Mouse (Mus musculus) liver, postnatal 0 days (tissue): Measurements from ENCODE around the gene Gcnt3. TPM values are rescaled to one million over a fixed set of nuclear protein-coding genes. Genes with fewer than 3 reads are reported as not detected.
A peak's percentile ranks its signal among the peaks of the same experiment; 100 is the strongest.

Source experiments
- ATAC-seq: fragments of 200-750 bp; cut with Nextera tagmentation; 2 replicates; pipeline ENCODE4 v1.8.0; 2017; ENCODE audit warnings: mild to moderate bottlenecking, moderate library complexity
- DNase-seq: peaks from one replicate; pipeline ENCODE4 v3.0.0-alpha.2; 2016
- H3K27ac ChIP-seq: fragments of 300-500 bp; sonication (generic); 2 replicates; pipeline ENCODE4 v1.5.1; 2014; ENCODE audit warnings: antibody characterized with exemption, moderate library complexity, mild to moderate bottlenecking, low read depth
- H3K27me3 ChIP-seq: fragments of 300-500 bp; sonication (generic); 2 replicates; pipeline ENCODE4 v1.6.1; 2014; ENCODE audit warnings: low read length, control low read depth, mixed read lengths; ENCODE audit not compliant: insufficient read depth
- H3K36me3 ChIP-seq: fragments of 300-500 bp; sonication (generic); replicated peaks from 2 replicates; pipeline ENCODE4 v1.6.1; 2014; ENCODE audit warnings: mild to moderate bottlenecking, control low read depth, low read length, moderate library complexity, mixed read lengths; ENCODE audit not compliant: insufficient read depth
- H3K4me1 ChIP-seq: fragments of 300-500 bp; sonication (generic); 2 replicates; pipeline ENCODE4 v1.6.1; 2014; ENCODE audit warnings: antibody characterized with exemption, mild to moderate bottlenecking, control low read depth; ENCODE audit not compliant: insufficient read depth
- H3K4me2 ChIP-seq: fragments of 300-500 bp; sonication (generic); 2 replicates; pipeline ENCODE4 v1.6.1; 2014; ENCODE audit warnings: low read depth, mild to moderate bottlenecking, low read length, moderate library complexity, mixed read lengths
- H3K4me3 ChIP-seq: fragments of 300-500 bp; sonication (generic); 2 replicates; pipeline ENCODE4 v1.5.1; 2014; ENCODE audit warnings: low read depth, low read length
- H3K9ac ChIP-seq: fragments of 300-500 bp; sonication (generic); replicated peaks from 2 replicates; pipeline ENCODE4 v1.6.1; 2014; ENCODE audit warnings: mild to moderate bottlenecking, moderate library complexity
- H3K9me3 ChIP-seq: fragments of 300-500 bp; sonication (generic); 2 replicates; pipeline ENCODE4 v1.6.1; 2016; ENCODE audit warnings: mild to moderate bottlenecking, control low read depth, low read length, mixed read lengths
- CTCF ChIP-seq: sonication (generic); IDR thresholded peaks from 2 replicates; pipeline ENCODE4 v1.5.1; 2016; ENCODE audit warnings: antibody characterized with exemption, low read depth
- EP300 ChIP-seq: IDR thresholded peaks from 2 replicates; pipeline ENCODE4 v1.6.1; 2016; ENCODE audit warnings: antibody characterized with exemption, low read depth, mild to moderate bottlenecking
- WGBS: fragments of 180-500 bp; shearing (Covaris S2); extraction: QIAGEN DNeasy Blood & Tissue Kit; methylation state at CpG from one replicate; pipeline ENCODE4 v1.1.7; 2014; ENCODE audit not compliant: insufficient replicate concordance; 5-methylcytosine and 5-hydroxymethylcytosine counted together
- polyA plus RNA-seq: library from polyadenylated mRNA; unstranded; fragments of >200 nt; fragmentation: Nextera tagmentation; extraction: Ambion mirVana; gene quantifications from 2 replicates; pipeline ENCODE4 v1.2.1, GENCODE M21; 2015

Gene Gcnt3
- polyA plus RNA-seq, 1 experiment from 2014 or later: not detected

- TF ChIP-seq EP300 (no peak), CTCF (no peak)
- peaks cover 19% of the 10 kb centered on the region for H3K36me3 ChIP-seq
- peak overlapping the region; percentile 81 for H3K4me2 ChIP-seq
- H3K4me1 ChIP-seq: peaks cover 32% of the 10 kb centered on the region
- H3K9ac ChIP-seq: peak overlapping the region; percentile 98
- H3K4me3 ChIP-seq: peak overlapping the region; percentile 99
- H3K27ac ChIP-seq: peak overlapping the region; percentile 99
- 47% methylated on average over 14 of the region's 14 CpGs for WGBS
- DNase-seq: no peak
- ATAC-seq: no peak
- no peaks in the 10 kb centered on the region for H3K9me3 ChIP-seq
- H3K27me3 ChIP-seq: no peaks in the 10 kb centered on the region
Observed at GRCm38 (mm10) chr9:70011537-70012407, 26.1 kb downstream of the Gcnt3 start.

GRCm38 (mm10) chr9:70010781-70011473 is 27.0 kb downstream of the Gcnt3 start:
- peaks cover 29% of the 10 kb centered on the region for H3K4me1 ChIP-seq
- peak; percentile 74 for ATAC-seq
- no peaks in the 10 kb centered on the region for H3K9me3 ChIP-seq
- 77% methylated on average over 5 of the region's 5 CpGs for WGBS
- H3K27me3 ChIP-seq: no peaks in the 10 kb centered on the region
- peak; percentile 69 for TF ChIP-seq EP300
- no peak for TF ChIP-seq CTCF
- H3K36me3 ChIP-seq: peaks cover 15% of the 10 kb centered on the region
- no peak overlapping the region for H3K9ac ChIP-seq
- H3K4me2 ChIP-seq: no peak overlapping the region
- H3K27ac ChIP-seq: peak overlapping the region; percentile 99
- H3K4me3 ChIP-seq: no peak overlapping the region
- DNase-seq: no peak

- H3K9ac ChIP-seq: no peak overlapping the region
- ATAC-seq: no peak
- H3K4me3 ChIP-seq: no peak overlapping the region
- H3K36me3 ChIP-seq: peaks cover 19% of the 10 kb centered on the region
- TF ChIP-seq CTCF (no peak), EP300 (no peak)
- H3K27ac ChIP-seq: peak overlapping the region; percentile 99
- H3K4me1 ChIP-seq: peaks cover 29% of the 10 kb centered on the region
- no peak for DNase-seq
- H3K27me3 ChIP-seq: no peaks in the 10 kb centered on the region
- no peak overlapping the region for H3K4me2 ChIP-seq
- 50% methylated on average over 8 of the region's 8 CpGs for WGBS
- no peaks in the 10 kb centered on the region for H3K9me3 ChIP-seq
Observed at GRCm38 (mm10) chr9:70009754-70010304, 28.1 kb downstream of the Gcnt3 start.

GRCm38 (mm10) chr9:70007506-70008248 is 30.2 kb downstream of the Gcnt3 start:
- Histone ChIP-seq H3K27ac (peak overlapping the region; percentile 58), H3K36me3 (peaks cover 34% of the 10 kb centered on the region), H3K9me3 (no peaks in the 10 kb centered on the region), H3K27me3 (no peaks in the 10 kb centered on the region), H3K4me2 (no peak overlapping the region), H3K4me1 (peaks cover 18% of the 10 kb centered on the region), H3K4me3 (no peak overlapping the region), H3K9ac (no peak overlapping the region)
- ATAC-seq (no peak), DNase-seq (no peak)
- TF ChIP-seq CTCF: no peak
- no peak for TF ChIP-seq EP300
- 74% methylated on average over 14 of the region's 14 CpGs for WGBS

GRCm38 (mm10) chr9:70006984-70007383 is 30.9 kb downstream of the Gcnt3 start:
- DNase-seq (peak; percentile 64), ATAC-seq (peak; percentile 75)
- H3K4me3 ChIP-seq: no peak overlapping the region
- no peak overlapping the region for H3K9ac ChIP-seq
- 55% methylated on average over 5 of the region's 5 CpGs for WGBS
- H3K9me3 ChIP-seq: no peaks in the 10 kb centered on the region
- peak; percentile 53 for TF ChIP-seq EP300
- TF ChIP-seq CTCF: no peak
- H3K4me1 ChIP-seq: peaks cover 18% of the 10 kb centered on the region
- H3K36me3 ChIP-seq: peaks cover 41% of the 10 kb centered on the region
- no peaks in the 10 kb centered on the region for H3K27me3 ChIP-seq
- peak overlapping the region; percentile 22 for H3K27ac ChIP-seq
- no peak overlapping the region for H3K4me2 ChIP-seq
